Mouse (Mus musculus) liver, adult 2 months (tissue): ENCODE measurements around the gene Nup88. TPM values are rescaled to one million over a fixed set of nuclear protein-coding genes. Genes with fewer than 3 reads are reported as not detected.

ENCODE experiments used
- DNase-seq: peaks from one replicate; pipeline ENCODE4 v3.0.0-alpha.2; 2011; ENCODE audit warnings: low read depth, low spot score; ENCODE audit errors: extremely low read depth
- H3K27ac ChIP-seq: fragments of 200-500 bp; replicated peaks from 2 replicates; pipeline ENCODE4 v1.5.1; 2012; ENCODE audit warnings: low read depth, mild to moderate bottlenecking, control low read depth, inconsistent platforms, low read length; ENCODE audit not compliant: insufficient read depth
- H3K27me3 ChIP-seq: fragments of 200-500 bp; 2 replicates; pipeline ENCODE4 v1.6.1; 2012; ENCODE audit warnings: mild to moderate bottlenecking, moderate library complexity, low read length, inconsistent platforms; ENCODE audit not compliant: control insufficient read depth, insufficient read depth
- H3K36me3 ChIP-seq: fragments of 200-500 bp; 2 replicates; pipeline ENCODE4 v1.6.1; 2012; ENCODE audit warnings: low read length, inconsistent platforms; ENCODE audit not compliant: control insufficient read depth, insufficient read depth
- H3K4me1 ChIP-seq: fragments of 200-500 bp; 2 replicates; pipeline ENCODE4 v1.6.1; 2011; ENCODE audit warnings: low read length; ENCODE audit not compliant: control insufficient read depth, insufficient read depth
- H3K4me3 ChIP-seq: fragments of 200-500 bp; 2 replicates; pipeline ENCODE4 v1.5.1; 2011; ENCODE audit warnings: low read depth, mild to moderate bottlenecking, control low read depth, low read length, moderate library complexity; ENCODE audit not compliant: insufficient read depth
- H3K79me2 ChIP-seq: fragments of 200-500 bp; 2 replicates; pipeline ENCODE4 v1.6.1; 2012; ENCODE audit warnings: inconsistent platforms, mild to moderate bottlenecking, low read length, moderate library complexity; ENCODE audit not compliant: control insufficient read depth, insufficient read depth
- H3K9ac ChIP-seq: fragments of 200-500 bp; 2 replicates; pipeline ENCODE4 v1.6.1; 2012; ENCODE audit warnings: low read depth, mild to moderate bottlenecking, control low read depth, inconsistent platforms, low read length
- CTCF ChIP-seq: fragments of 200-500 bp; IDR thresholded peaks from 2 replicates; pipeline ENCODE4 v1.5.1; 2011; ENCODE audit warnings: low read depth, low read length, control low read depth
- POLR2A ChIP-seq: fragments of 200-500 bp; IDR thresholded peaks from 2 replicates; pipeline ENCODE4 v1.6.1; 2011; ENCODE audit warnings: low read length, control low read depth; ENCODE audit not compliant: insufficient read depth; ENCODE audit errors: extremely low read depth
- WGBS: fragments of 180-500 bp; shearing (Covaris S2); methylation state at CpG from one replicate; pipeline ENCODE4 v1.1.7; 2018; 5-methylcytosine and 5-hydroxymethylcytosine counted together
- polyA plus RNA-seq: library from polyadenylated mRNA; depleted of rRNA; stranded (reverse); fragments of >200 nt; gene quantifications from 2 replicates; pipeline ENCODE4 v1.2.3, GENCODE M21; 2012; rRNA removed
- total RNA-seq: library from RNA; depleted of rRNA; stranded (reverse); fragments of >200 nt; gene quantifications from 2 replicates; pipeline ENCODE4 v1.2.3, GENCODE M21; 2014; rRNA removed

Gene Nup88
- 26.9 and 28.9 TPM in 2 replicates for total RNA-seq
- polyA plus RNA-seq: 11.6 and 14.3 TPM in 2 replicates

DNA sequence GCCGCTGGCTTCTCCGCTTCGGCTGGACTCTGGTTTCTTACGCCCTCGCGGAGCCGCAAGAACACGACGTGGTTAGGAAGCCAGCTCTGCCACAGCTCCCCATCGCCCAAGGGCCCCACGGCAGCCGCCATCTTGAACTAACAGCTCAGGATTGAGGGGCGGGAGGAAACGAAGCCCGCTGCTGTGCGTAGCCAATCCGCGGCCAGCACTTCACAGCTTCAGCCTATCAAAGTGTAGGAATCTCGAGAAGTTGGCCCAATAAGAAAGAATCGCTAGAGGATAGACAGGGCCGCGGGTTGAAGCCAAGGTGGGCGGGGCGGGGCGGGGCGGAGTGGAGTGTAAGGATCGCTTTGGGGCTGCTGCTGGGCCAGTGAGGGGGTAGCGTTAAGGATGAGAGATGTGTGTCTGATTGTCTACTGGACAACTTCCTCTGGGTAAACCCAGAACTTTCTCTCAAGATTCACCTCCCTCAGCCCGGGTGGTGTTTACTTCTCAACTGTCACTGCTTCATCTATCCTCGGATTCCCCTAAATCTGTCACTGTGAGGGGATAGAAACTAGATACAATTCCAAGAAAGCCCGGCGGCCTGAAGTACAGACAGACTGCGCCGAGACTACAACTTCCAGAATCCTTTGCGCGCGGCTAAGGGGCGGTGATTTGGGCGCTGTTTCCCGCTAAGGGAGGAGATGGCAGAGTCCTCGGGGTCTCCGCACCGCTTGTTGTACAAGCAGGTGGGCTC lies at the start of gene Nup88, which contains the start of gene Rpain:
Gene Nup88, minus strand, starts transcription at position 153 of the 739 bp plus-strand sequence.
Gene Rpain, plus strand, starts transcription at position 393 of the 739 bp plus-strand sequence.
- Histone ChIP-seq H3K79me2 (peaks cover 13% of the 10 kb centered on the region; the same call in 1 of the 2 replicates), H3K27me3 (no peaks in the 10 kb centered on the region), H3K36me3 (peaks cover 22% of the 10 kb centered on the region), H3K9ac (peak within 1 kb of the TSS; percentile 84), H3K4me1 (peaks cover 13% of the 10 kb centered on the region), H3K4me3 (peak within 1 kb of the TSS; percentile 97), H3K27ac (peak within 1 kb of the TSS; percentile 79)
- peak; percentile 94 for DNase-seq
- no peak for TF ChIP-seq CTCF
- peak; percentile 80 for TF ChIP-seq POLR2A
- WGBS: under 1% methylated on average over 43 of the region's 43 CpGs

DNA sequence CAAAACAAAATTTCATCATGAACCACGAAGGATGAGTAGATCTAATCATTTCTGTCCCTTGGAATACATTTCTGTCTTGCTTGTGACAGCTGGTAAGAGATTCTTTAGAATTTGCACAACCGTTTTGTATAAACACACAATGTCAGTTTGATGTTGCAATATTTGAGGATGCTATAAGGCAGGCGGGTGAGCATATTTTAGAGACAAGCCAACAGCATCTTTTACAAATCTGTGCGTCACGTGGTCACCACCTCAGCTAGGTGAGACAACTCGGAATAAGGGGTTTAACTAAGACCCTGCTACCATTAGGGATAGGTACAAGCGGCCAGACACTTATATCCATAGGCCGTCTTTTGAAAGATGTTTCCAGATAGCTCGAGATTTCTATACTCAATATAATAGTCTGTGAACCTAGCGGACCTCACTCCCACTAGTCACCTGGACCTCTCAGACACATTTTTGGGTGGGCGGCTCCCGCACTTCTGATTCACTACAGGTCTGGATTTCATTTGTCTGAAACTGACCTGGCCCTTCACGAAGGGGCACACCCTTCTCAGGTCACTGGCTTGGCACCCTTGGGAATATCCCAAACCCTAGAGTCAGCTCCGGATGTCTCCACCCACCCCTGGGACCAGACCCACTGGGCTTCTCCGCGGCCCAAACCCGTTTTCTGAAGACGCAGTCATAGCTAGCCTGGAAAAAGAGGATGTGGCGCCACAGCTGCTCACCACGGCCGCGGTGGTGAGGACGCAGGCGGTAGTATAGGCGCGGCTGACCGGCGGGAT lies 48.8 kb upstream of the Nup88 start:
- no peak for TF ChIP-seq CTCF
- no peak for TF ChIP-seq POLR2A
- peak overlapping the region; percentile 84 for H3K9ac ChIP-seq
- H3K27me3 ChIP-seq: no peaks in the 10 kb centered on the region
- peak overlapping the region; percentile 83 for H3K27ac ChIP-seq
- peak overlapping the region; percentile 70 for H3K4me3 ChIP-seq
- H3K79me2 ChIP-seq: peaks cover 19% of the 10 kb centered on the region; the same call in 1 of the 2 replicates
- peak; percentile 77 for DNase-seq
- under 1% methylated on average over 28 of the region's 28 CpGs for WGBS
- peaks cover 6% of the 10 kb centered on the region for H3K36me3 ChIP-seq
- peaks cover 36% of the 10 kb centered on the region for H3K4me1 ChIP-seq

DNA sequence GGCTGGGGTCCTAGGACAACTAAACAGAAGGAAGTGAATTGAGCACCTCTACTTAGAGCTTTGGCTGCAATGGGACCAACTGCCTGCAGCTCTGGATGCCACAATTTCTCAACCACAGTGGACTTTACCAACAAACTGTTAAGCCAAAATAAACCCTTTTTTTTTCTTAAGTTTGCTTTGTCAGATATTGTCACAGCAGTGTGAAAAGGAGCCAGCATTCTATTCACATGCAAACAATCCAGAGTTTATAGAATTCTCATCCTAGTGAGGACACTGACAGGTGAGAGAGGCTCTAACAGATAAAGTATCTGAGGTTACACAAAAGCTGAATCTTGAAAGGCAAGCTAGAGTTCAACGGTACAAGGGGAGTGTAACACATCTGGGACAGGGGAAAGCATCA lies 47.3 kb upstream of the Nup88 start:
- H3K4me1 ChIP-seq: peaks cover 43% of the 10 kb centered on the region
- peak overlapping the region; percentile 71 for H3K9ac ChIP-seq
- H3K36me3 ChIP-seq: peaks cover 9% of the 10 kb centered on the region
- peak; percentile 98 for DNase-seq
- H3K27ac ChIP-seq: peak overlapping the region; percentile 93
- WGBS: 21% methylated on average over 1 of the region's 1 CpGs
- H3K27me3 ChIP-seq: no peaks in the 10 kb centered on the region
- TF ChIP-seq CTCF (no peak), POLR2A (no peak)
- H3K79me2 ChIP-seq: peaks cover 19% of the 10 kb centered on the region; the same call in 1 of the 2 replicates
- peak overlapping the region; percentile 36 for H3K4me3 ChIP-seq

DNA sequence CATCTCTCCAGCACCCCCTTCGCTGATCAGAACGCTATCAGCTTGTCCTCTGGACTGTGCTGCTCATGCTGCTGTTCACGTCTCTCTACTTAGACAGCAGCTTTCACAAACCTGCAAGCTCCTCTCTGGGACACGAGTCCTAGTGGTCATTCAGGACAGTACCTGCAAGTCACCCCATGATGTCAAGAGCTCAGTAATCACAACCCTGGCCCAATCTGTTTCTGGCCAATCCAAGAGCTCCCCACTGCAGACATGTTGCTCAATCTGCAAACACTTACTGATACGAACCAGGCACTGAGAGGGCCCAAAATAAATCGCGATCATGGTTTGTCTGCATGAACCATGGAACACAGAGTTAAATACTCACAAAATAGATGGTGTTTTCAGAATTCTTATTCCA lies 43.0 kb upstream of the Nup88 start:
- H3K27ac ChIP-seq: peak overlapping the region; percentile 66
- peak; percentile 100 for DNase-seq
- H3K79me2 ChIP-seq: peaks cover 7% of the 10 kb centered on the region; the same call in 1 of the 2 replicates
- TF ChIP-seq POLR2A (no peak), CTCF (peak; percentile 16; the same call in 1 of the 2 replicates)
- no peak overlapping the region for H3K4me3 ChIP-seq
- H3K4me1 ChIP-seq: peaks cover 44% of the 10 kb centered on the region
- H3K36me3 ChIP-seq: peaks cover 40% of the 10 kb centered on the region
- H3K9ac ChIP-seq: no peak overlapping the region
- no peaks in the 10 kb centered on the region for H3K27me3 ChIP-seq
- WGBS: 28% methylated on average over 7 of the region's 7 CpGs

- Histone ChIP-seq H3K79me2 (no peaks in the 10 kb centered on the region; the same call in 1 of the 2 replicates), H3K9ac (no peak overlapping the region), H3K4me1 (peaks cover 18% of the 10 kb centered on the region), H3K27ac (no peak overlapping the region), H3K4me3 (no peak overlapping the region), H3K36me3 (peaks cover 39% of the 10 kb centered on the region), H3K27me3 (no peaks in the 10 kb centered on the region)
- no peak for TF ChIP-seq CTCF
- TF ChIP-seq POLR2A: no peak
- DNase-seq: peak; percentile 98
- WGBS: 14% methylated on average over 3 of the region's 3 CpGs
Observed at GRCm38 (mm10) chr11:71008321-71008720, 38.5 kb upstream of the Nup88 start.
